Mouse (Mus musculus) bone marrow macrophage, adult 2 months (primary cell): ENCODE data around the gene Abat.

Source experiments
- CTCF ChIP-seq: IDR thresholded peaks from 2 replicates; pipeline ENCODE4 v1.5.1; 2012; ENCODE audit warnings: low read depth, mild to moderate bottlenecking, low read length, moderate library complexity
- POLR2A ChIP-seq: IDR thresholded peaks from 2 replicates; pipeline ENCODE4 v1.6.1; 2012; ENCODE audit warnings: mild to moderate bottlenecking, low read depth, low read length, borderline replicate concordance

DNA sequence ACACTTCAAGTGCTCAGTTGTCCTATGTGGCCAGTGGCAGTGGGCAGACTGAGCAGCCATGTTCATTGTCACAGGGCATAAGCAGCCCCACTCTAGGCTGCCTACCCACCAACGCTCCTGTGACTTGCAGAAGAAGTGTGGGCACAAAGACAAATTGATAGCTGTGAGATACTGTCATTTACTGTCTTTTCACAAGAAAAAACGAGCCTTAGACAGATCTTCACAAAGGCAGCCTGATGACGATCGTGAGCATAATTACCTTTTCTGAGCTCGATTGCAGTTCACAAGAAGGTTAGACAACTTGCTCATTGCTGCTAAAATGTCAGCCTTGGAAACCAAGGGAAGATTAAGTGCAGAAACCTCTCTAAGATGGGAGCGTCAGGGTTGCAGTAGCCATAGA, 141.9 kb downstream of the Abat start:
- TF ChIP-seq CTCF (no peak), POLR2A (no peak)
